Mouse (Mus musculus): ENCODE results near the gene Acmsd. TPM values are rescaled to one million over a fixed set of nuclear protein-coding genes. Genes with fewer than 3 reads are reported as not detected.

The Acmsd gene
- polyA plus RNA-seq, 1 experiment, result not detected

GRCm38 (mm10) chr1:127773803-127774500 is 44.7 kb downstream of the Acmsd start, which contains the start of gene Ccnt2:
Gene Ccnt2, plus strand, starts transcription at chr1:127774164.
- Histone ChIP-seq H3K4me3 (replicated peaks) (peak within 1 kb of the TSS; percentile 100), H3K4me1 (peaks cover 43% of the 10 kb centered on the region), H3K9me3 (no peaks in the 10 kb centered on the region), H3K36me3 (replicated peaks; ENCODE audit: low read length) (peaks cover 28% of the 10 kb centered on the region), H3K27me3 (replicated peaks) (no peaks in the 10 kb centered on the region)
- TF ChIP-seq FLI1 (IDR thresholded peaks at IDR 0.05; ENCODE audit: low read length), result no peak
- no peak for TF ChIP-seq GATA1 (IDR thresholded peaks at IDR 0.05; ENCODE audit: borderline replicate concordance, low read length)

DNA sequence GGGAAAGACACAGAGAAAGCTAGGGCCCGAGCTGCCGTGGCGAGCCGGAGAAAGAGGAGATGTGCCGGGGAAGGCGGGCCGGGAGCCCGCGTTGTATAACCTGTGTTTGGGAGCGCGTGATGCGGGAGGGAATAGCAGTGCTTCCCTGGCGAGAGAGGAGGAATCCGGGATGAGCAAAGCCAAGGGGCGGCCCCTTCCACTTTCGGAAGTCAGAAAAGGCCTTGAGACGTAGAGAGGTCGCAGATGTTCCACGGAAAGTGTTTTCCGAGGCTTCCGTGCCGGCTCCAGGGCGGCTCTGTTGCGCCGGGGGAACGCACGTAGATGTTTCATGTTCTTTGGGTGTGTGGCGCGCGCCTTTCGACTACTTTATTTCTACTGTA is 45.3 kb downstream of the Acmsd start:
- H3K36me3 ChIP-seq (replicated peaks; ENCODE audit: low read length), result peaks cover 33% of the 10 kb centered on the region
- TF ChIP-seq FLI1 (IDR thresholded peaks at IDR 0.05; ENCODE audit: low read length) (no peak), GATA1 (IDR thresholded peaks at IDR 0.05; ENCODE audit: borderline replicate concordance, low read length) (no peak)

GRCm38 (mm10) chr1:127775206-127775720 is 46.0 kb downstream of the Acmsd start:
- TF ChIP-seq GATA1 (IDR thresholded peaks at IDR 0.05; ENCODE audit: borderline replicate concordance, low read length) (no peak), FLI1 (IDR thresholded peaks at IDR 0.05; ENCODE audit: low read length) (no peak)
- Histone ChIP-seq H3K27me3 (replicated peaks) (no peaks in the 10 kb centered on the region), H3K9me3 (no peaks in the 10 kb centered on the region), H3K4me3 (replicated peaks) (peak overlapping the region; percentile 100), H3K4me1 (peaks cover 56% of the 10 kb centered on the region), H3K36me3 (replicated peaks; ENCODE audit: low read length) (peaks cover 36% of the 10 kb centered on the region)

More for the DNA sequence above, 45.3 kb downstream of the Acmsd start:
- H3K27me3 ChIP-seq (replicated peaks), result no peaks in the 10 kb centered on the region
- H3K4me3 ChIP-seq (replicated peaks), result peak overlapping the region; percentile 100
- peaks cover 49% of the 10 kb centered on the region for H3K4me1 ChIP-seq
- no peaks in the 10 kb centered on the region for H3K9me3 ChIP-seq

DNA sequence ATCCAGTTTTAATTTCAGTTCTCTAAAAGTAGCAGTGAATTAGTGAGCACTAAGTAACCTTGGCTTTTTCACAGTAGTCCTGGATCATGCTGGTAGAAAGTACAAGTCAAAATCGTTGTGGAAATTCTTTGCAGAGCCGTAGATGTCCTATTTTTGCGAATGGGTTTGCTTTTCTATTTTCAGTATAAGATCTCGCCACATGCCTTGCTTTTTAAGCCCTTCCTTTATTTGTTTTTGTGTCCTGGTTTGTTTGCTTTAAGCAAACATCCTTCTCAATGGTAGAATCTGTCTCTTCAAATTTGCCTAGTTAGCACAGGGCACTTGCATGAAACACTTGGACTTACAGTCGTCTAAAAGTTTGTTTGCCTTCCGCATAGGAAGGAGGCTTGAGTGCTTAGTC is 47.0 kb downstream of the Acmsd start:
- TF ChIP-seq FLI1 (IDR thresholded peaks at IDR 0.05; ENCODE audit: low read length) (no peak), GATA1 (IDR thresholded peaks at IDR 0.05; ENCODE audit: borderline replicate concordance, low read length) (no peak)
- H3K4me1 ChIP-seq, result peaks cover 65% of the 10 kb centered on the region
- no peaks in the 10 kb centered on the region for H3K27me3 ChIP-seq (replicated peaks)
- peak overlapping the region; percentile 100 for H3K4me3 ChIP-seq (replicated peaks)
- no peaks in the 10 kb centered on the region for H3K9me3 ChIP-seq
- peaks cover 35% of the 10 kb centered on the region for H3K36me3 ChIP-seq (replicated peaks; ENCODE audit: low read length)

DNA sequence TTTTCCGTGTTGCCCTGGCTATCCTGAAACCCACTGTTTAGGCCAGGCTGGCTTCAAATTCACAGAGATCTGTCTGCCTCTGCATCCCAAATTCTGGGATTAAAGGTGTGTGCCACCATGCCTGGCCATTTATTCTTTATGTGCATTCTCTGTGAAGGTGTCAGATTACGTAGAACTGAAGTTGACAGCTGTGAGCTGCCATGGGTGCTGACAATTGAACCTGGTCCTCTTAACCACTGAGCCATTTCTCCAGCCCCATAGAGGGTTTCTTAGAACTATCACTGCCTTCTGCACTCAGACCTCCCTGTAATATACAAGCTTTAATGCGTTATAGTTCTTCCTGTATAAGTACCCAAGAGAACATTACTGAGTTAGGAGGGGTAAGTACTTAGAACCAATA is 49.4 kb downstream of the Acmsd start:
- TF ChIP-seq GATA1 (IDR thresholded peaks at IDR 0.05; ENCODE audit: borderline replicate concordance, low read length) (no peak), FLI1 (IDR thresholded peaks at IDR 0.05; ENCODE audit: low read length) (no peak)
- Histone ChIP-seq H3K27me3 (replicated peaks) (no peaks in the 10 kb centered on the region), H3K9me3 (no peaks in the 10 kb centered on the region), H3K4me1 (peaks cover 71% of the 10 kb centered on the region), H3K36me3 (replicated peaks; ENCODE audit: low read length) (peaks cover 43% of the 10 kb centered on the region), H3K4me3 (replicated peaks) (no peak overlapping the region)

GRCm38 (mm10) chr1:127780142-127780541 is 50.9 kb downstream of the Acmsd start:
- Histone ChIP-seq H3K27me3 (replicated peaks) (no peaks in the 10 kb centered on the region), H3K4me3 (replicated peaks) (no peak overlapping the region), H3K9me3 (no peaks in the 10 kb centered on the region), H3K4me1 (peaks cover 82% of the 10 kb centered on the region), H3K36me3 (replicated peaks; ENCODE audit: low read length) (peaks cover 56% of the 10 kb centered on the region)
- TF ChIP-seq FLI1 (IDR thresholded peaks at IDR 0.05; ENCODE audit: low read length) (no peak), GATA1 (IDR thresholded peaks at IDR 0.05; ENCODE audit: borderline replicate concordance, low read length) (no peak)

DNA sequence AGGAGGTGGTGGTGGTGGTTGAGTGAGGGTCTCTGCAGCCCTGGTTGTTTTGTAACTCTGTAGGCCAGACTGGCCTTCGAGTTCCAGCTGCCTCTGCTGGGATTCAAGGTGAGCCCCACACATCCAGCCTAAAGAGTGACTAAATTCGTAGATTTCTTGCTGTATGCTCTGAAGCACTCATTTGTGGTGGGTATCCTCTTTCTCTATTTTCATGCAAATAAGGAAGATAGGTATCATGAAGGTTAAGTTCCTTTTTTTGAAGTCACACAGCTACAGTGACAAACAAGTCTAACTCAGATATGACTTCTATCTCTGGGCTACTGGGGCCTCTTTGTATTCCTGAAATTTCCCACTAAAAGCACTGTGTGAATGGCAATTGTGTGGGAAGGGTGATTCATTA is 51.6 kb downstream of the Acmsd start:
- H3K4me1 ChIP-seq, result peaks cover 89% of the 10 kb centered on the region
- no peaks in the 10 kb centered on the region for H3K9me3 ChIP-seq

GRCm38 (mm10) chr1:127783862-127784261 is 54.6 kb downstream of the Acmsd start:
- no peak overlapping the region for H3K4me3 ChIP-seq (replicated peaks)
- H3K36me3 ChIP-seq (replicated peaks; ENCODE audit: low read length), result peaks cover 43% of the 10 kb centered on the region
- TF ChIP-seq FLI1 (IDR thresholded peaks at IDR 0.05; ENCODE audit: low read length) (no peak), GATA1 (IDR thresholded peaks at IDR 0.05; ENCODE audit: borderline replicate concordance, low read length) (no peak)
- no peaks in the 10 kb centered on the region for H3K27me3 ChIP-seq (replicated peaks)
- no peaks in the 10 kb centered on the region for H3K9me3 ChIP-seq
- peaks cover 87% of the 10 kb centered on the region for H3K4me1 ChIP-seq

More for the DNA sequence above, 51.6 kb downstream of the Acmsd start:
- H3K27me3 ChIP-seq (replicated peaks), result no peaks in the 10 kb centered on the region
- no peak for TF ChIP-seq FLI1 (IDR thresholded peaks at IDR 0.05; ENCODE audit: low read length)
- no peak for TF ChIP-seq GATA1 (IDR thresholded peaks at IDR 0.05; ENCODE audit: borderline replicate concordance, low read length)
- H3K4me3 ChIP-seq (replicated peaks), result peak overlapping the region; percentile 50
- peaks cover 56% of the 10 kb centered on the region for H3K36me3 ChIP-seq (replicated peaks; ENCODE audit: low read length)

DNA sequence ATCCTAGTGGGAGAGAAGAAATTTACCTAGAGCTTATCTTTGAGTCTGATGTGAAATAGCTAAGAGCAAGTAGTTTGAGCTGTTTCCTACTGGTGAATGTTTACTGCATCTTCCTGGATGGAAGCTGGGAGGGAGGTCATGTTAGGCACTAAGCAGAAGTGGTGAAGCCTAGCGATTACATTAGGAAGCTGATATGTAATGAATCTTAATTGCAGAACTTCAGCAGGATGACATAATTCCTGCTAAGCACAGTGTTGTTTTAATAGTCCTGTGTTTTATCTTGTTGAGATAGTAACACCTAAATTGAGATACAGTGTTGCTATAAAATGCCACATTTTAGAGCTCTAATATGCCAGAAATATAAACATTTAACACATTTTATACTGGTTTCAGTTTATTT is 56.7 kb downstream of the Acmsd start:
- H3K4me3 ChIP-seq (replicated peaks), result no peak overlapping the region
- TF ChIP-seq GATA1 (IDR thresholded peaks at IDR 0.05; ENCODE audit: borderline replicate concordance, low read length), result no peak
- TF ChIP-seq FLI1 (IDR thresholded peaks at IDR 0.05; ENCODE audit: low read length), result no peak
- H3K36me3 ChIP-seq (replicated peaks; ENCODE audit: low read length), result peaks cover 40% of the 10 kb centered on the region
- H3K9me3 ChIP-seq, result no peaks in the 10 kb centered on the region
- H3K27me3 ChIP-seq (replicated peaks), result no peaks in the 10 kb centered on the region
- peaks cover 81% of the 10 kb centered on the region for H3K4me1 ChIP-seq

GRCm38 (mm10) chr1:127788943-127789342 is 59.7 kb downstream of the Acmsd start:
- H3K4me1 ChIP-seq, result peaks cover 58% of the 10 kb centered on the region
- TF ChIP-seq FLI1 (IDR thresholded peaks at IDR 0.05; ENCODE audit: low read length) (no peak), GATA1 (IDR thresholded peaks at IDR 0.05; ENCODE audit: borderline replicate concordance, low read length) (no peak)
- no peaks in the 10 kb centered on the region for H3K9me3 ChIP-seq
- peaks cover 46% of the 10 kb centered on the region for H3K36me3 ChIP-seq (replicated peaks; ENCODE audit: low read length)
- H3K4me3 ChIP-seq (replicated peaks), result no peak overlapping the region
- H3K27me3 ChIP-seq (replicated peaks), result no peaks in the 10 kb centered on the region
